In genomic region chr5:42067075-42067474, GRCm38 (mm10) we compare ENCODE assay signal across 35 mouse cellular contexts. TPM values are rescaled to one million over a fixed set of nuclear protein-coding genes. Genes with fewer than 3 reads are reported as not detected.
DNase-seq lines count a peak whose midpoint lies in the region; ATAC-seq and TF ChIP-seq lines count a peak whose summit lies in the region.
"Had no signal": no experiment of that assay in that cellular context is flagged by ENCODE, and none has a peak within 500 bp of the region (broad histone marks: within the 10 kb centered on the region; RNA-seq: fewer than 3 reads in every experiment).

No protein-coding gene starts in this region.

- TF ChIP-seq POLR2A in cerebellum, adult 2 months (IDR thresholded peaks at IDR 0.05; ENCODE audit: borderline replicate concordance, insufficient read depth, low read length) = no peak

- no peaks in the 10 kb centered on the region for H3K4me1 ChIP-seq in hindbrain, embryonic 11.5 days (replicated peaks; ENCODE audit: control insufficient read depth, insufficient read depth, low read length)
- no peaks in the 10 kb centered on the region for H3K4me1 ChIP-seq in hindbrain, postnatal 0 days (ENCODE audit: insufficient read depth, low read length)
- H3K4me1 ChIP-seq in neural tube, embryonic 12.5 days = no peaks in the 10 kb centered on the region
- no peaks in the 10 kb centered on the region for H3K4me1 ChIP-seq in hindbrain, embryonic 14.5 days (replicated peaks; ENCODE audit: control insufficient read depth, insufficient read depth, low read length)
- H3K4me1 ChIP-seq in cerebellum, adult 2 months (ENCODE audit: control insufficient read depth, insufficient read depth, low read length) = peaks cover 5% of the 10 kb centered on the region; the same call in 1 of the 2 replicates
- H3K4me1 ChIP-seq: embryonic facial prominence, embryonic 12.5 days; heart, embryonic 13.5 days; kidney, embryonic 15.5 days; limb, embryonic 13.5 days had no signal

- H3K27ac ChIP-seq in hindbrain, embryonic 11.5 days (ENCODE audit: low read depth, low read length) = no peak overlapping the region
- H3K27ac ChIP-seq in hindbrain, postnatal 0 days = no peak overlapping the region
- H3K27ac ChIP-seq in neural tube, embryonic 12.5 days = no peak overlapping the region
- no peak overlapping the region for H3K27ac ChIP-seq in hindbrain, embryonic 14.5 days
- no peak overlapping the region for H3K27ac ChIP-seq in cerebellum, adult 2 months (ENCODE audit: insufficient read depth, low read length)
- H3K27ac ChIP-seq: embryonic facial prominence, embryonic 12.5 days; heart, embryonic 13.5 days; kidney, embryonic 15.5 days; limb, embryonic 13.5 days had no signal

- no peak overlapping the region for H3K4me3 ChIP-seq in hindbrain, embryonic 11.5 days (ENCODE audit: low read depth, low read length)
- no peak overlapping the region for H3K4me3 ChIP-seq in hindbrain, postnatal 0 days (ENCODE audit: low read length)
- no peak overlapping the region for H3K4me3 ChIP-seq in neural tube, embryonic 12.5 days
- no peak overlapping the region for H3K4me3 ChIP-seq in hindbrain, embryonic 14.5 days (replicated peaks; ENCODE audit: low read length)
- H3K4me3 ChIP-seq in cerebellum, adult 2 months (replicated peaks; ENCODE audit: insufficient read depth, low read depth, low read length) = no peak overlapping the region
- H3K4me3 ChIP-seq: embryonic facial prominence, embryonic 12.5 days; heart, embryonic 13.5 days; kidney, embryonic 15.5 days; limb, embryonic 13.5 days had no signal

- ATAC-seq in hindbrain, embryonic 11.5 days (ENCODE audit: low FRiP score) = peak; percentile 64
- ATAC-seq in hindbrain, postnatal 0 days = no peak
- ATAC-seq in neural tube, embryonic 12.5 days (ENCODE audit: low FRiP score, low read depth) = peak; percentile 42
- ATAC-seq in hindbrain, embryonic 14.5 days (ENCODE audit: low FRiP score) = peak; percentile 15; the same call in 1 of the 2 replicates
- ATAC-seq: CD4-positive, CD25-positive, alpha-beta regulatory T cell, adult 4 months had no signal

- WGBS in hindbrain, embryonic 11.5 days = 80% methylated on average over 3 of the region's 3 CpGs
- 56% methylated on average over 3 of the region's 3 CpGs for WGBS in hindbrain, postnatal 0 days
- WGBS in neural tube, embryonic 12.5 days = 78% methylated on average over 3 of the region's 3 CpGs
- 59% methylated on average over 3 of the region's 3 CpGs for WGBS in hindbrain, embryonic 14.5 days
- whole genome bisulfite sequencing in cerebellum, adult 2 months = 83% methylated on average over 3 of the region's 3 CpGs

- no peaks in the 10 kb centered on the region for H3K9me3 ChIP-seq in hindbrain, embryonic 11.5 days (ENCODE audit: control insufficient read depth, low read length)
- no peaks in the 10 kb centered on the region for H3K9me3 ChIP-seq in hindbrain, postnatal 0 days (ENCODE audit: low read length)
- H3K9me3 ChIP-seq in neural tube, embryonic 12.5 days = no peaks in the 10 kb centered on the region
- no peaks in the 10 kb centered on the region for H3K9me3 ChIP-seq in hindbrain, embryonic 14.5 days (ENCODE audit: control insufficient read depth, low read length)
- H3K9me3 ChIP-seq: embryonic facial prominence, embryonic 12.5 days; heart, embryonic 13.5 days; kidney, embryonic 15.5 days; limb, embryonic 13.5 days had no signal

- DNase-seq in hindbrain, embryonic 11.5 days (ENCODE audit: low spot score) = no peak
- no peak for DNase-seq in hindbrain, postnatal 0 days (ENCODE audit: low spot score)
- no peak for DNase-seq in neural tube, embryonic 10.5 days (ENCODE audit: extremely low spot score, low spot score)
- DNase-seq in hindbrain, embryonic 14.5 days (ENCODE audit: low spot score) = no peak
- DNase-seq in cerebellum, adult 2 months = no peak
- DNase-seq in right cerebral cortex, postnatal 36 days (ENCODE audit: low spot score in 2 of 2) = no peak
- DNase-seq: adrenal gland, postnatal 14 days; cerebellum, adult 11 months; cerebellum, adult 9-11 months; embryo, embryonic 11 days; heart, postnatal 10 days; kidney, adult 18-20 months; kidney, postnatal 25 days; lung, postnatal 36 days; right cerebral cortex, postnatal 25 days; spleen, adult 18-20 months; thymus, postnatal 14 days had no signal

- no peaks in the 10 kb centered on the region for H3K27me3 ChIP-seq in hindbrain, embryonic 11.5 days (ENCODE audit: control insufficient read depth, insufficient read depth, low read length)
- no peaks in the 10 kb centered on the region for H3K27me3 ChIP-seq in hindbrain, postnatal 0 days (ENCODE audit: insufficient read depth, low read length)
- H3K27me3 ChIP-seq in neural tube, embryonic 12.5 days (replicated peaks) = no peaks in the 10 kb centered on the region
- H3K27me3 ChIP-seq in hindbrain, embryonic 14.5 days (ENCODE audit: control insufficient read depth, insufficient read depth, low read length) = no peaks in the 10 kb centered on the region
- H3K27me3 ChIP-seq in cerebellum, adult 2 months (ENCODE audit: control insufficient read depth, insufficient read depth, low read length) = no peaks in the 10 kb centered on the region
- H3K27me3 ChIP-seq: embryonic facial prominence, embryonic 12.5 days; heart, embryonic 13.5 days; kidney, embryonic 15.5 days; limb, embryonic 13.5 days had no signal

- TF ChIP-seq CTCF in hindbrain, postnatal 0 days (IDR thresholded peaks at IDR 0.05; ENCODE audit: low read depth) = no peak
- TF ChIP-seq CTCF in cerebellum, adult 2 months (IDR thresholded peaks at IDR 0.05; ENCODE audit: borderline replicate concordance, insufficient read depth, low read depth, low read length) = no peak

- H3K4me2 ChIP-seq in hindbrain, embryonic 11.5 days (replicated peaks; ENCODE audit: low read depth, low read length) = no peak overlapping the region
- H3K4me2 ChIP-seq in hindbrain, postnatal 0 days (ENCODE audit: low read depth, low read length) = no peak overlapping the region
- H3K4me2 ChIP-seq in neural tube, embryonic 12.5 days (replicated peaks) = no peak overlapping the region
- no peak overlapping the region for H3K4me2 ChIP-seq in hindbrain, embryonic 14.5 days (replicated peaks)
- H3K4me2 ChIP-seq: embryonic facial prominence, embryonic 12.5 days; heart, embryonic 13.5 days; kidney, embryonic 15.5 days; limb, embryonic 13.5 days; liver, embryonic 11.5 days had no signal

- H3K36me3 ChIP-seq in hindbrain, embryonic 11.5 days (ENCODE audit: control insufficient read depth, insufficient read depth, low read length) = no peaks in the 10 kb centered on the region
- H3K36me3 ChIP-seq in hindbrain, postnatal 0 days (ENCODE audit: insufficient read depth, low read length) = no peaks in the 10 kb centered on the region
- H3K36me3 ChIP-seq in neural tube, embryonic 12.5 days = no peaks in the 10 kb centered on the region
- H3K36me3 ChIP-seq in hindbrain, embryonic 14.5 days (replicated peaks; ENCODE audit: control insufficient read depth, insufficient read depth) = no peaks in the 10 kb centered on the region
- H3K36me3 ChIP-seq: embryonic facial prominence, embryonic 12.5 days; heart, embryonic 13.5 days; kidney, embryonic 15.5 days; limb, embryonic 13.5 days had no signal

- no peak overlapping the region for H3K9ac ChIP-seq in hindbrain, embryonic 11.5 days (ENCODE audit: low read depth, low read length)
- H3K9ac ChIP-seq in hindbrain, postnatal 0 days (replicated peaks; ENCODE audit: low read length) = no peak overlapping the region
- no peak overlapping the region for H3K9ac ChIP-seq in neural tube, embryonic 12.5 days
- H3K9ac ChIP-seq in hindbrain, embryonic 14.5 days = no peak overlapping the region
- H3K9ac ChIP-seq: embryonic facial prominence, embryonic 12.5 days; heart, embryonic 13.5 days; kidney, embryonic 15.5 days; limb, embryonic 13.5 days had no signal

RNA-seq across cellular contexts. Expression of gene Gm16223, which starts 0.7 kb away (rescaled TPM):
- polyA plus RNA-seq in hindbrain, embryonic 11.5 days (2014; fragmentation: Nextera tagmentation; extraction: Ambion mirVana) = not detected in 2 replicates
- total RNA-seq in hindbrain, postnatal 0 days (2014; rRNA removed) = 0.79 TPM in 1 of 2 replicates, not detected in the other
- not detected in 2 replicates for polyA plus RNA-seq in hindbrain, postnatal 0 days (2015; fragmentation: Nextera tagmentation; extraction: Ambion mirVana)
- polyA plus RNA-seq in neural tube, embryonic 12.5 days (2016; fragmentation: Nextera tagmentation; extraction: Ambion mirVana) = 0.08 TPM in 1 of 2 replicates, not detected in the other
- polyA plus RNA-seq in hindbrain, embryonic 14.5 days (2014; fragmentation: Nextera tagmentation; extraction: Ambion mirVana) = 0.12 TPM in 1 of 2 replicates, not detected in the other
- 0.05 and 0.08 TPM in 2 replicates for polyA plus RNA-seq in cerebellum, adult 2 months (2012; rRNA removed)
- total RNA-seq: gastrocnemius, adult 8-10 months; heart, postnatal 10 days; hematopoietic stem cell, adult 5-6 weeks; left cerebral cortex, postnatal 36 days; megakaryocyte, adult 5-6 weeks had no signal
- polyA plus RNA-seq: CD4-positive, CD25-positive, alpha-beta regulatory T cell, adult 4 months; embryonic facial prominence, embryonic 12.5 days; gonadal fat pad, adult 2 months; heart, embryonic 13.5 days; intestine, embryonic 14.5 days; kidney, embryonic 15.5 days; limb, embryonic 13.5 days; liver, embryonic 11.5 days; liver, embryonic 16.5 days; lung, embryonic 16.5 days; neural tube, embryonic 11.5 days; stomach, embryonic 16.5 days; urinary bladder, adult 2 months had no signal
